Mouse (Mus musculus) megakaryocyte-erythroid progenitor cell, adult 5-6 weeks (primary cell): ENCODE results near the gene Mei1. TPM values are rescaled to one million over a fixed set of nuclear protein-coding genes. Genes with fewer than 3 reads are reported as not detected.

Experiments used
- ATAC-seq: replicated peaks from 2 replicates; pipeline ENCODE4 v1.8.0; 2016; ENCODE audit warnings: mild to moderate bottlenecking, inconsistent platforms; ENCODE audit not compliant: severe bottlenecking, poor library complexity, low FRiP score, low TSS enrichment
- total RNA-seq, 2 experiments: library from RNA; stranded (forward) in 1 of 2; stranded (reverse) in 1 of 2; fragments of 200-1000, 215-1000 nt in 1 of 2; fragments of >200 nt in 1 of 2; fragmentation: Nextera tagmentation in 1 of 2; gene quantifications; 2 replicates each; pipeline ENCODE4 v1.2.3; 2014 to 2017

The Mei1 gene
- total RNA-seq (2014; fragmentation: Nextera tagmentation) (not detected in 2 replicates), total RNA-seq (2017) (not detected in 2 replicates)

DNA sequence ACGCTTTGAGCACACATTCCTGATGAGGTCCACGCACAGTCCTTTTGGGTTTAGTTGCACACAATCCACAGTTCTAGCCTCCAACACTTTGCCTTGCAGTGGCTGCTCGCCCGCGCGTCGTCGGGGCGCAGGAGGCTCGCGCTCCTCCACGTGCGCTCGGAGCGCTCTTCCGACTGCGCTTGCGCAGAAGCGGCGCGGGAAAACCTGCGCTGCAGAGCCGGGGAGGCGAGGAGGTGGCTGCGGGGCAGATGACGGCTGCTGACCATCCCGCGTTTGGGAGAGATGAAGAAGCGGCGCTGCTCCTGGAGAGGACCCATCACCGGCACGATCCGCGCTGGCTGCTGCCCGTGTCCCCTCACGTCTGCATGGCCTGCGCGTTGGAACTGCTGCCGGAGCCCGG, at the start of gene Mei1:
Mei1 (plus strand) TSS at position 99 of the 400 bp plus-strand sequence.
- no peak for ATAC-seq

DNA sequence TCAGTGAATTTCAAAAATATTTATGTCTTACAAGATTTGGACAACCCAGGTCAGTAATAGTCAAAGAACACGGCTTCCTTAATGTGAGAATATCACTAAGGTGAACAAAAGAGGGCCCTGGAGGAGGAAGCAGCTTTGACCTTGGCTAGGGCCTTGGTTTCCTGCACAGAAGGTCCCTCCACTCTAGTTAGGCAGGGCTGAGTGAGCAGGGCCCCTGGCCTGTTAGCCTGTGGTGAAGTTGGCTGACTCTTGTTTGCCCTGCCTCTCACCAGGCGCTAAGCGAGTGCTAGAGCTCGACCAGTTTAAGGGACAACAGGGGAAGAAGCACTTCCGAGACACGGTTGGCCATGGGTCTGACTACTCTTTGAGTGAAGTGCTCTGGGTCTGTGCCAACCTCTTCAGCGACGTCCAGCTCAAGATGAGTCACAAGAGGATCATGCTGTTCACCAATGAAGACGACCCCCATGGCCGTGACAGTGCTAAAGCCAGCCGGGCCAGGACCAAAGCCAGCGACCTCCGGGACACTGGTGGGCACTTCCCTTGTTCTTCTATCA, 47.2 kb upstream of the Mei1 start:
- ATAC-seq, result no peak

DNA sequence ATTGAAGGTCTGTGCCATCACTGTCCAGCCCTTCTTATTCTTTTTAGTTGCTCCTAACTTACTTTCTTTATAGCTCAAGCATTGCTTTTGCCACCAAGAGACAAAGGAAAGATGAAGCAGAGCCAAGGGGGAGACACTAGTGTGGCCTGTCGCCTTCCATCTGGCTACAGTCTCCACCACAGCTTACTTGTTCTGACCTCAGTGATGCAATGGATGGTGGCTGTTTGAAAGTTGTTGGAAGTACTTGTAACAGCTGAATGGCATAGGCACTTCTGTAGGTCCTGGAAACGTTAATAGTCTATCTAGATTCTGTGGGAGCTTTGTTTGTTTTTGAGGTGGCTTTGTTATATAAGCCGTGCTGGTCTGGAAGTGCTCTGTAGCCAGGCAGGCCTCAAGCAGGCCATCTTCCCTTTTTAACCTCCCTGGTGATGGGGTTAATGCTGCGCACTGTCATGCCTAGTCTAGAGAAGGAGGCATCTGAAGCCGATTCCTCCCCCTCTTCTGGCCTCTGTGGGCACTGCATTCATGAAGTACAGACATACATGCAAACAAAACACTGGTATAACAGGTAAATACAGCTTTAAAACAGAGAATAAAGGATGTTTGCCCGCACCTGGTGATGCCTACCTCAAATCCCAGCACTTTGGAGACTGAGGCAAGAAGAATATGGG, 45.7 kb upstream of the Mei1 start:
- ATAC-seq, result no peak

DNA sequence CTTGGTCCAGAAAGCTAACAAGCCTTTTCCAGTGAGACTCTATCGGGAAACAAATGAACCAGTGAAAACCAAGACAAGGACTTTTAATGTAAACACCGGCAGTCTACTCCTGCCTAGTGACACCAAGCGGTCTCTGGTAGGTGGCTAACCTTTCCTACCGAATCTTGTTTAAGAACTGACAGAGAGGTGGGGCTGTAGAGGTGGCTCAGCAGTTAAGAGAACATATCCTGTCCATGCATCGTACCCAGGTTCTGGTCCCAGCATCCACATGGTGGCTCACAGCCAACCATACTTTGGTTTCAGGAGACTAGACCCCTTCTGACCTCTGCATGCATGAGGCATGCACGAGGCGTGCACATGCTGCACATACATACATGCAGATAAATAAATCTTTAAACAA, 42.5 kb upstream of the Mei1 start:
- ATAC-seq, result no peak

DNA sequence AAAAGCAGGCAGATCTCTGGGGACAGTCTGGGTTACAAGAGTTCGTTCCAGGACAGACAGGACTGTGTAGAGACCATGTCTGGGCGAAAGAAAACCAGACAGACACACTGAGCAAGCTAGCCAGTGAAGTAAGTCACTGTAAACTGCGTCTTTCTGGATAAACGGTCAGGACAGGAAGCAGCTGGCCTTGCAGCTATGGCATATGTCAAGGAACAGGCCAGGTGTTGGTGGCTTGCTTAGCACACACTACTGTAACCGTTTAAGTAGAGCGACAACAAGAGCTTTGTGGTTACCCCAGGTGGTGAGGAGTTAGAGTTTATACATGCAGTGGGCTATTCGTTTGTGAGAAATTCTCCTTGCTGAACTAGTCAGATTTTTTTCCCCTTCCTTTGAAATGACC, 42.1 kb upstream of the Mei1 start:
- no peak for ATAC-seq

DNA sequence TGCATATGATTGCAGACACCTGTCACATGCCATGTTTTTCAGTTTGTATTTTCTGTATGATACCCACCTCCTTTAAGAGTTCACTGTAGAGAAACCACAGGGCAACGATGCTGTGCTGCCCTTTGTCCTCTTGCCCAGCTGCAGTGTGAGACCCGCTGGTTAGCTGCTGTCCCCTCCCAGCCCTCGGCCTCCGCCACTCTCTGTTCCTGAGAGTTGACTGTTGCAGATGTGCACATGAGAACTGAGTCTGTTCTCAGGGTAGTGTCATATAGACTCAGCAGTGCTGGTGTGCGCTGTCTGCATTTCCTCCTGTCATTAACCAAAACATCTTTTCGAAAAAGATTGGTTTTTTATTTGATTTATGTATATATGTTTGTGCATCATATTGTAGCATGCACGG, 37.4 kb upstream of the Mei1 start:
- ATAC-seq, result no peak

DNA sequence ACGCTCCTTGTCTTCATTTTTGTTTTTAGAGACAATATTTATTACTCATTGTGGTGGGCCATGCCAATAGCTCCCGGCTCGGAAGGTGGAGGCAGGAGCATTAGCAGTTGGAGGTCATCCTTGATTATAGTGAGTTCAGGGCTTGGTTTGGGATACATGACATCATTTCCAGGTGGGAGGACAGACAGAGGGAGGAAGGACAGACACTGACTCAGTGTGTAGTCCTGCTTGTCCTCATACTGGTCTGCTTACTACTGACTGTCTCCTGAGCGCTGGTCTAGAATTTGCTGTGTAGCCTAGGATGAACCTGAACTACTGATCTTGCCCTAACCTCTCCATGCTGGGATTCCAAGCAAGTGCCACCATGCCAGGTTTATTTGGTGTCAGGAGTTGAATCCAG, 36.0 kb upstream of the Mei1 start, which contains the start of gene Desi1:
Desi1 (minus strand) TSS at position 101 of the 400 bp plus-strand sequence.
- no peak for ATAC-seq

DNA sequence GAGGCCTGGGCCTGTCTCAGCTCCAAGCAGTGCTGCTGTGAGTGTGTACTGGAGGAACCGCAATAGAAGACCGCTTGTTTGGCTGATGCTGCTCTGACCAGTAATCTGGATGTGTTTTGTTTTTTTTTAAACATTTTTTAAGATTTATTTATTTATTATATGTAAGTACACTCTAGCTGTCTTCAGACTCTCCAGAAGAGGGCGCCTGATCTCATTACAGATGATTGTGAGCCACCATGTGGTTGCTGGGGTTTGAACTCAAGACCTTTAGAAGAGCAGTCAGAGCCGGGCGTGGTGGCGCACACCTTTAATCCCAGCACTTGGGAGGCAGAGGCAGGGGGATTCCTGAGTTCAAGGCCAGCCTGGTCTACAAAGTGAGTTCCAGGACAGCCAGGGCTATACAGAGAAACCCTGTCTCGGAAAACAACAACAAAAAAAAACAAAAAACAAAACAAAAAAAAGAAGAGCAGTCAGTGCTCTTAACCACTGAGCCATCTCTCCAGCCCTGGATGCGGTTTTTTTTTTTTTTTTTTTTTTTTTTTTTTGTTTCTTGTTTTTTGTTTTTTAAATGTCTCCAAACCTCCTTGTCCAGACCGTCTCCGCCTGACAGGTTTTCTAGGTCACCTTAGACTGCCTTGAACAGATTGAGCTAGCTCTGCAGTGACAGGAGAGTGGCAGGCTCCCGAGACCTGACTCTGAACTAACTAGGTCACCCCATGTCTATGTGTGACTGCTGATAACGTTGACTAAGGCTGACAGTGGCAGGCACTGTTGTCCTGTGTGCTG, 33.7 kb upstream of the Mei1 start:
- no peak for ATAC-seq

DNA sequence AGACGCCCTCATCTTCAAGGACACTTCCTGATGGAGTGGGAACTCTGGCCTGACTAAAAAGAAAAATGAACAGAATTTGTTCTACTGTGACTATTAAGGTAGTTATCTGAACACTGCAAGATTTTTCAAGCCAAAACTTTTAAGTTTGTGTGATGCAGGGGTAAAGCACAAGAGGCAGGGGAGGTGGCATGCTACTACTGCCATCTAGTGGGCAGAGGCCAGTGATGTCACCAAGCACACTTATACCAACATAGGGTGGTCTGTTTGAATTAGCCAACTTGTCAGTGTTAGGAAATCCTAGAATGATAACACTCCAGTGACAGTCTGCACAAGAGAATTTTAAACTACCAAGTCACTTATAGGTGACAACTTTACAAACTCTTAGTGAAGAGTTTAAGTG, 29.1 kb upstream of the Mei1 start:
- ATAC-seq, result peak; percentile 74

DNA sequence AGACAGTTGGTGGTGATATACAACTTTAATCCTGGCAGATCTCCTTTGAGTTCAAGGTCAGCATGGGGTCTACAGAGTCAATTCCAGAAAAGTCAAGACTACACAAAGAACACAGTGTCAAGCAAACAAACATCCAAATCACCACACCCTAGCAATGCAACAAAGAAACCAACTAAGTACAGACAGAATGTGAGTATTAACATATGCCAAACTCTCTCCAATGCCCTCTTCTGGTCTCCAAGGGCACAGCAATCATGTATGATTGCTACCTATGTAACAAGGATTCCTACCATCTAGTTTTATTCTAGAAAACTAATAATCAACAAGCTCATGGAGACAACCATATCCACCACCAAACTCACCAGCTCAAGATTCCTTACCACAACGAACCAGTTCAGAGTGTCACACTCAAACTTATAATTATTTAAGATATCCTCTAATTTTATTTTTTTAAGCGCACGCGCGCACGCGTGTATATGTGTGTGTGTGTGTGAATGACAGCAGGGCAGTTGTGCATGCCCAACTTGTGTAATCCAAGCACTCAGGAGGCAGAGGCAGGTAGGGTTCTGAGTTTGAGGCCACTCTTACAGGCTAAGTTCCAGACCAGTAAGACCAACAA, 25.5 kb upstream of the Mei1 start:
- peak; percentile 41; the same call in 1 of the 2 replicates for ATAC-seq

DNA sequence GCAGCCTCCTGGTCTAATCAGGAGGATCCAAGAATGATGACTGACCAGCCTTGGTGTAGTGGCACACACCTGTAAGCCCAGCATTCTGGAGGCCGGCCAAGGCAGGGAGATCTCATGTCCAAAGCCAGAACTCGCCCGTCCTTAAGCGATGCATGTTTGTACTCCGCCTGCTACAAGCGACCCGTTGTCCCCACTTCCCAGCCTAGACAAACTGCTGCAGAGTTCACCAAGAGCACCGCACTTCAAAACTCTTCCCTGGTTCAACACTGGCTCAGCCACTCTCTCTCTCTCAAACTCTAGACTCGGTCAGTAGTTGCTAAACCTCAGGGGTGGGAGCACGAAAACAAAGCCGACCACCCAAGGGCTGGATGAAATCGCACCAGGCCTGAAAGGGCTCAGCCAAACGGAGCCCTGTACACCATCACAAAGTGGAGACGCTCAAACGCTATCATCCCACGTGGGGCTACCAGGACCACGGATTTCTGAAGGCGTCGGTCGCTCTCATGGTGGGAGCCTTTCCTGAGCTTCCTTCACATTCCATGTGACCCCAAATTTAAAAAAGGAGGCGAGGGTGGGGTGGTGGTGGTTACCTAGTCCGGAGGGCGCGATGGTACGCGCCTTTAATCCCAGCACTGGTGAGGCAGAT, 23.4 kb upstream of the Mei1 start:
- ATAC-seq, result peak; percentile 49

DNA sequence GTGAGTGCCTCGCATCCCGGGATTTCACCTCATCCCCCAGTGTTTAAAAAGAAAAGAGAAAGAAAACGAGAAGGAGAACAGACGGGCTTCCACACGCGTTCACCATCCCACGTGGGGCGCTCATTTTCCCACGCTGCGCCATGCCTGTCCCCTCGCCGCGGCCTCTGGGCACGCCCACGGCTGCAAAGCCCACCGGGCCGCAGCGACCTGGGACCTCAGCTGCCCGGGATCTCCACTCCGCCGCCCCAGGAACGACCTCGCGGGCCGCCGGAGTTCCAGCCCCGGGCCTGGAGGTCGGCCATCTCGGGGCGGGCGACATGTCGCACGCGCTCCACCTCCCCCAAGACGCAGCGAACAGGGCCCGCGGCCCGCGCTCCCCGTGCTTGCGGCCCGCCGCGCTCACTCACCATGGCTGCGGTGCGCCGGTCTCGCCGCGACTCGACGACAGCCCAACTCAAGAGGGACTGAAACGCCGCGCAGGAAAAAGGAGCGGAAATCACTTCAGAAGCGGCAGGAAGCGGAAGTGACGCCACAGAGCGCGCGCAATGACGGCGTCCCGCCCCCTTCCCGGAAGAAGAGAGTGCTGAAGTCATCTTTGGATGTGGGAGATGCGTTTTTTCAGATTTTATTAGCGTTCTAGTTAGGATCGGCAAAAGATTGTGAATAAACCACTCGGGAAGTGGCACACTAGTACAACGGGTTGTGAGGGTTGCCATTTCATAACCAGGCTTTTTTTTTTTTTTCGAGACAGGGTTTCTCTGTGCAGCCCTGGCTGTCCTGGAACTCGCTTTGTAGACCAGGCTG, 22.5 kb upstream of the Mei1 start, which contains the start of gene Snu13:
Snu13 (minus strand) TSS at position 519 of the 804 bp plus-strand sequence.
- peak; percentile 79 for ATAC-seq

DNA sequence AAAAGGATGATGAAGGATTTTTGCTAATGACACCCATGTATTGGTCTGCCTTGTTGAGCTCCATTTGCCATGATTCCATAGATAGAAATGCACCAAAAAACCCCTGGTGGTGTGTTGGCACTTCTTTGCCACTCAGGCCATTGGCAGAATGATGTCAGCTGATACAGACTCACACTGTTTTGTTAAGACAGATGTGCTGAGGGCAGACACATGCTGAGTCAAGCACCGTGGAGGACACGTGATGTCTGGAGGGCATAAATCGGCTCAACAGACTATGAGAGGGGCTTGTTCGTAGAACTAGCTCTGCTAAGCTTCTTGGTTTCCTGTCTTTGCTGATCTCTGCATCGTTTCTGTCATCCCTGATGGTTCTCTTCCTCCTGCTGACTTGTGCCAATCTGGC, 17.3 kb upstream of the Mei1 start:
- no peak for ATAC-seq

DNA sequence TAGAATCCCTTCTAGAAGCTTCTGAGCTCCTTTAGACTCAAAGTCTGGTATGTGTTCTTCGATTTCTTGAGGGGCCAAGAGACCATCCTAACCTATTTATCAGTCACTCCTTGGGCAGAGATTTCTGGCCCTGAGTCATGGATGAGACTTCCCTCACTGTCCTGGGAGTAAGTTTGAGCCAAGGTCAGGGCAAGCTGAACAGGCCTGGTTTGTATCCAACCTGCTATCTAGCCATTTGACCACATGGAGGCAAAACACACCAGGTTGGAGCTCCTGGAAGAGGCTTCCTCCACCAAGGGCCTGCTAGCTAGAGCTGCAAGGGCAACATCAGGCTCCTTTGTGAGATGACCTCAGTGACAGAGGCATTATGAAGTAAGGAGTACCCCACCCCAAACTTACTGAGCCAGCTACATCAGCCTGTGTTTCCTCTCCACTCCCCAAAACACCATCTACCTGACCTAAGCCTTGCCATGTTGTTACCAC, 11.0 kb upstream of the Mei1 start, which contains the start of gene 4930407I10Rik:
4930407I10Rik (plus strand) TSS at position 433 of the 483 bp plus-strand sequence.
- ATAC-seq, result no peak

DNA sequence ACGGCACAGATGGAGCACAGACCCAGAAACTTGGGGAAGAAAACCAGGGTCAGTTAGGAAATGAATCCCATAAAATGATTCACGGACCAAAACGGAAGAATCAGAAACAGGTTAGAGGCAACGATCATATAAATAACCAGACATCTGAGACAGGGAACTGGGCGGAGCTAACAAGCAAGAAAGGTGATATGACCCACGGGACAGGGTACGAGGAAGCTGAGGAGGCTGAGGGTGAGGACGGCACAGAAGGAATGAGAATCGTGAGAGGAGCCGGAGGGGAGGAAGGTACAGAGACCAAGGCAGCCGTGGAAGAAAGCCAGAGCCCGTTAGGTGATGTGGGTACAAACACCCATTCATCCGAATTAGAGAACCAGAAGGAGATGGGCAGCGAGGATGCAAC, 5.9 kb upstream of the Mei1 start:
- ATAC-seq, result no peak

DNA sequence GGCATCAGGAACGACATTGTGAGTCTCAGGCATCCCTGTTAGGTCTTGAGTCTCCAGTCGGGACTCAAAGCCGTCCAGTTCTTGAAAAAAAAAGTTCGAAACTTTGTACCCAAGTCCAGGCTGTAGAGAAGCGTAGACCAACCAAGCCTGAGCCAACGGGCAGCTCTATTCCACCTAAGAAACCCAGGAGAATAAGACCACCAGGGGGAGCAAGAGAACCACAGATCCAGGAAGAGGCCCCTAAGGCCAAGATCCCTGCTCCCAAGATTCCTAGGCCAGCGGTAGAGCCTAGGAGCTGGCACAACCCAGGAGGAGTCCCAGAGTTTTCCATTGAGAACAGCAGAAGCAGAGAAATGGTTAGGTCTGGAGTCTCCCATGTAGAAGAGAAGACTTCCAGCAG, 4.3 kb upstream of the Mei1 start:
- ATAC-seq, result 0 out of 2 replicates have a peak, but pooled peaks have one; percentile 60

DNA sequence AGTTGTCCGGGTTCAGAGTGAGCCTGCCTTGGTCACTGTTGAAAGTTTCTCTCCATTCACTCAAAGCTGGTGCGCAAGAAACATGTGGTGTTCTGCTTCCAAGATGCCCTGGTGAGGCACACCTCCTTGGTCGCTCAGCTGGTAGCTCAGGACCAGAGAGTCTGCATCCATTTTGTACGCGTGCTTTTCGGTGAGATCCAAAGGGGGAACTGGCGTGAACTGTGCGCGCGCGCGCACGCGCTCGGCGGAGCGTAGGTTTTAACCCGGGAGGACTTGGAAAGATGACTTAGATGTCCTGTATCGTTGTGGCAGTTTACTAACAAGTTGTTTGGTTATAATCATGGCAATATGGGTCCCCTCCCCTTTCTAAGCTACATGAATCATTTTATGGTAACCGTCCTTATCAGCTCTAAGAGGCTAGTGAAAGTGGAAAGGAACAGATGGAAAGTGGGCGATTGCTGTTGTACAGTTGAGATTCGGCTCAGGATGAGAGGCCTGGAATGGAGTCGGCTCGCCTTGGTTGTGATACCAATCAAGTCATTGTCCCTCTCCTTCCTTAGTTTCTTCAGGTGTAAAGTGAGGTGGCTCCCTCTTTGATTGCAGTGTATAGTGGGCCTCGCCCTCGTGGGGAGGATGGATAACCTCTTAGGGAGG, 2.1 kb downstream of the Mei1 start:
- no peak for ATAC-seq

DNA sequence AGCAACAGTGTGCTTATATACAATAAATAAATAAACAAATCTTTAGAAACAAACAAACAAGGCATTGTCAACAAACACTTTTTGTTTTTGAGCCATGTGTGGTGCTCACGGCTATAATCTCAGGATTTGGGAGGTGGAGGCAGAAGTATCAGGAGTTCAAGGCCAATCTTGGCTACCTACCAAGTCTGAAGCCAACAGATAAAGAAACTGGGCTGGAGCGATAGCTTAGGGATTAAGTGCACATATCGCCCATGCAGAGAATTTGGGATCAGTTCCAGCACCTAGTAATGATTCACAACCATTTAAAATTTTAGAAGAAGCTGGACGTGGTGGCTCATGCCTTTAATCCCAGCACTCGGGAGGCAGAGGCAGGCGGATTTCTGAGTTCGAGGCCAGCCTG, 3.7 kb downstream of the Mei1 start:
- 0 out of 2 replicates have a peak, but pooled peaks have one; percentile 37 for ATAC-seq
